Mouse (Mus musculus) limb, embryonic 14.5 days (tissue): ENCODE results near the gene Ceacam1. TPM values are rescaled to one million over a fixed set of nuclear protein-coding genes. Genes with fewer than 3 reads are reported as not detected.
"Not testable (repeated sequence)": the region's sequence is repeated elsewhere in the genome, so short reads cannot be mapped to it uniquely, and the experiment has no call there.

Source experiments
- ATAC-seq: fragments of 200-750 bp; cut with Nextera tagmentation; 2 replicates; pipeline ENCODE4 v1.8.0; 2017; ENCODE audit warnings: low read depth, moderate number of reproducible peaks, moderate TSS enrichment; ENCODE audit not compliant: low FRiP score
- DNase-seq: peaks from one replicate; pipeline ENCODE4 v3.0.0-alpha.2; 2015; ENCODE audit warnings: low spot score
- H3K27ac ChIP-seq: fragments of 300-500 bp; sonication (generic); replicated peaks from 2 replicates; pipeline ENCODE4 v1.5.1; 2014; ENCODE audit warnings: low read depth, mild to moderate bottlenecking, low read length, moderate library complexity, mixed read lengths
- H3K27me3 ChIP-seq: fragments of 300-500 bp; sonication (generic); 2 replicates; pipeline ENCODE4 v1.6.1; 2014; ENCODE audit warnings: low read length, mixed read lengths; ENCODE audit not compliant: control insufficient read depth, insufficient read depth
- H3K36me3 ChIP-seq: fragments of 300-500 bp; sonication (generic); 2 replicates; pipeline ENCODE4 v1.6.1; 2014; ENCODE audit warnings: mild to moderate bottlenecking, low read length, moderate library complexity, mixed read lengths; ENCODE audit not compliant: control insufficient read depth, insufficient read depth
- H3K4me1 ChIP-seq: fragments of 300-500 bp; sonication (generic); 2 replicates; pipeline ENCODE4 v1.6.1; 2014; ENCODE audit warnings: antibody characterized with exemption, low read length, mixed read lengths; ENCODE audit not compliant: control insufficient read depth, insufficient read depth
- H3K4me2 ChIP-seq: fragments of 300-500 bp; sonication (generic); replicated peaks from 2 replicates; pipeline ENCODE4 v1.6.1; 2014; ENCODE audit warnings: low read depth, mild to moderate bottlenecking, low read length, moderate library complexity; ENCODE audit not compliant: severe bottlenecking
- H3K4me3 ChIP-seq: fragments of 300-500 bp; sonication (generic); replicated peaks from 2 replicates; pipeline ENCODE4 v1.5.1; 2014; ENCODE audit warnings: low read length
- H3K9ac ChIP-seq: fragments of 300-500 bp; sonication (generic); 2 replicates; pipeline ENCODE4 v1.6.1; 2014; ENCODE audit warnings: mild to moderate bottlenecking, low read depth, low read length, moderate library complexity; ENCODE audit not compliant: severe bottlenecking
- H3K9me3 ChIP-seq: fragments of 300-500 bp; sonication (generic); 2 replicates; pipeline ENCODE4 v1.6.1; 2016; ENCODE audit warnings: low read length; ENCODE audit not compliant: control insufficient read depth
- POLR2A ChIP-seq: fragments of 200-500 bp; IDR thresholded peaks from 2 replicates; pipeline ENCODE4 v1.8.0; 2012; ENCODE audit warnings: inconsistent platforms, mild to moderate bottlenecking, moderate library complexity, borderline replicate concordance; ENCODE audit not compliant: insufficient read depth, insufficient read length; ENCODE audit errors: extremely low read depth
- WGBS: fragments of 180-500 bp; shearing (Covaris S2); extraction: QIAGEN DNeasy Blood & Tissue Kit; methylation state at CpG from one replicate; pipeline ENCODE4 v1.1.7; 2014; 5-methylcytosine and 5-hydroxymethylcytosine counted together
- polyA plus RNA-seq, 2 experiments: library from polyadenylated mRNA; depleted of rRNA in 1 of 2; stranded (reverse) in 1 of 2; unstranded in 1 of 2; fragments of >200 nt; fragmentation: Nextera tagmentation in 1 of 2; extraction: Ambion mirVana in 1 of 2; gene quantifications; 2 replicates each; pipeline versions ENCODE4 v1.2.1 to v1.2.3; 2012 to 2014

Gene Ceacam1
- polyA plus RNA-seq, 2 experiments: 1.3 TPM

GRCm38 (mm10) chr7:25465010-25465409 lies 12.4 kb downstream of the Ceacam1 start:
- Histone ChIP-seq H3K36me3 (no peaks in the 10 kb centered on the region), H3K4me1 (no peaks in the 10 kb centered on the region), H3K9me3 (no peaks in the 10 kb centered on the region), H3K4me2 (no peak overlapping the region), H3K9ac (no peak overlapping the region), H3K4me3 (no peak overlapping the region), H3K27me3 (no peaks in the 10 kb centered on the region), H3K27ac (no peak overlapping the region)
- TF ChIP-seq POLR2A: no peak
- DNase-seq (no peak), ATAC-seq (no peak)
- 81% methylated on average over 1 of the region's 1 CpGs for WGBS

- ATAC-seq, H3K4me3 ChIP-seq: not testable (repeated sequence)
- WGBS: no CpG with 5 or more reads among the region's 1 CpGs
Observed at GRCm38 (mm10) chr7:25462033-25462337, 15.4 kb downstream of the Ceacam1 start.

GRCm38 (mm10) chr7:25461336-25462032 lies 15.9 kb downstream of the Ceacam1 start:
- not testable (repeated sequence) for DNase-seq, H3K4me2 ChIP-seq, H3K27ac ChIP-seq, H3K4me3 ChIP-seq, H3K36me3 ChIP-seq, H3K4me1 ChIP-seq, H3K9me3 ChIP-seq, ATAC-seq, H3K27me3 ChIP-seq, H3K9ac ChIP-seq
- 56% methylated on average over 4 of the region's 5 CpGs for WGBS

More at GRCm38 (mm10) chr7:25462033-25462337, 15.4 kb downstream of the Ceacam1 start:
- not testable (repeated sequence) for H3K36me3 ChIP-seq, H3K9ac ChIP-seq, H3K27ac ChIP-seq, DNase-seq, H3K4me1 ChIP-seq, H3K27me3 ChIP-seq, H3K4me2 ChIP-seq, H3K9me3 ChIP-seq

GRCm38 (mm10) chr7:25452103-25452502 lies 25.3 kb downstream of the Ceacam1 start:
- H3K36me3 ChIP-seq: no peaks in the 10 kb centered on the region
- H3K4me3 ChIP-seq: no peak overlapping the region
- H3K9ac ChIP-seq: no peak overlapping the region
- 79% methylated on average over 3 of the region's 3 CpGs for WGBS
- H3K9me3 ChIP-seq: no peaks in the 10 kb centered on the region
- DNase-seq (no peak), ATAC-seq (no peak)
- H3K4me2 ChIP-seq: no peak overlapping the region
- no peaks in the 10 kb centered on the region for H3K4me1 ChIP-seq
- no peak overlapping the region for H3K27ac ChIP-seq
- no peak for TF ChIP-seq POLR2A
- no peaks in the 10 kb centered on the region for H3K27me3 ChIP-seq

- TF ChIP-seq POLR2A: no peak
- Histone ChIP-seq H3K4me2 (no peak overlapping the region), H3K9me3 (no peaks in the 10 kb centered on the region), H3K36me3 (no peaks in the 10 kb centered on the region), H3K27me3 (no peaks in the 10 kb centered on the region), H3K9ac (no peak overlapping the region), H3K27ac (no peak overlapping the region), H3K4me3 (no peak overlapping the region), H3K4me1 (no peaks in the 10 kb centered on the region)
- DNase-seq (no peak), ATAC-seq (no peak)
- whole genome bisulfite sequencing: 60% methylated on average over 9 of the region's 9 CpGs
Observed at GRCm38 (mm10) chr7:25449913-25450890, 27.2 kb downstream of the Ceacam1 start.
